Mouse (Mus musculus): ENCODE data around the gene Foxk1. TPM values are rescaled to one million over a fixed set of nuclear protein-coding genes. Genes with fewer than 3 reads are reported as not detected.

Gene Foxk1
- total and polyA plus RNA-seq, 2 experiments from 2014 or later = 1.8 to 9.5 TPM

DNA sequence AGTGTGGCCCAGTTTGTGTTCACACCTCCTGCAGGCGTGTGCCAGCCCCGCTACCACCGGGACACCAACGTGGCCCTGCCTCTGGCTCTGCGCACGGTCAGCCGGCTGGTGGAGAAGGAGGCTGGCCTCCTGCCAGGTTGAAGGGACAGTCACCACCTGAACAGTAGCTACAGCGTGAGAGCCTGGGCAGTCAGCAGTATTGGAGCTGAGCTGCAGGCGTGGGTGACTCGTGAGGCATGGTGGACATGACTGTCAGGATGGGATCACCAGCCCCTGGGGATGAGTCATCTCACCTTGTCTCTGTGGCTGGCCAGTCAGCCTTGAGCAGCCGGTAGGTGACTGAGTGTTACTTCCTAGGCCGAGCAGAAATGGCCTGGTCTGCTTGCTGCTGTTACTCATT is 76.0 kb downstream of the Foxk1 start:
- no peaks in the 10 kb centered on the region for H3K9me3 ChIP-seq (replicated peaks; ENCODE audit: control insufficient read depth, low read length)
- 0 out of 2 replicates have a peak, but pooled peaks have one; percentile 28 for ATAC-seq (ENCODE audit: insufficient read depth, low read depth)
- H3K27ac ChIP-seq (ENCODE audit: low read depth) = no peak overlapping the region
- no peak for DNase-seq (ENCODE audit: low spot score)
- TF ChIP-seq EP300 (IDR thresholded peaks at IDR 0.05; ENCODE audit: low read depth) (no peak), CTCF (IDR thresholded peaks at IDR 0.05; ENCODE audit: low read depth) (no peak)
- H3K4me2 ChIP-seq (ENCODE audit: low read depth, low read length) = no peak overlapping the region
- no peaks in the 10 kb centered on the region for H3K27me3 ChIP-seq (ENCODE audit: control insufficient read depth, insufficient read depth, low read length)
- H3K36me3 ChIP-seq (replicated peaks; ENCODE audit: control insufficient read depth, insufficient read depth, low read length) = peaks cover 3% of the 10 kb centered on the region; the same call in 1 of the 2 replicates
- WGBS = 52% methylated on average over 12 of the region's 12 CpGs
- H3K9ac ChIP-seq (replicated peaks; ENCODE audit: low read depth, low read length) = no peak overlapping the region
- no peak overlapping the region for H3K4me3 ChIP-seq (ENCODE audit: low read depth, low read length)
- H3K4me1 ChIP-seq (ENCODE audit: control insufficient read depth, insufficient read depth) = no peaks in the 10 kb centered on the region

DNA sequence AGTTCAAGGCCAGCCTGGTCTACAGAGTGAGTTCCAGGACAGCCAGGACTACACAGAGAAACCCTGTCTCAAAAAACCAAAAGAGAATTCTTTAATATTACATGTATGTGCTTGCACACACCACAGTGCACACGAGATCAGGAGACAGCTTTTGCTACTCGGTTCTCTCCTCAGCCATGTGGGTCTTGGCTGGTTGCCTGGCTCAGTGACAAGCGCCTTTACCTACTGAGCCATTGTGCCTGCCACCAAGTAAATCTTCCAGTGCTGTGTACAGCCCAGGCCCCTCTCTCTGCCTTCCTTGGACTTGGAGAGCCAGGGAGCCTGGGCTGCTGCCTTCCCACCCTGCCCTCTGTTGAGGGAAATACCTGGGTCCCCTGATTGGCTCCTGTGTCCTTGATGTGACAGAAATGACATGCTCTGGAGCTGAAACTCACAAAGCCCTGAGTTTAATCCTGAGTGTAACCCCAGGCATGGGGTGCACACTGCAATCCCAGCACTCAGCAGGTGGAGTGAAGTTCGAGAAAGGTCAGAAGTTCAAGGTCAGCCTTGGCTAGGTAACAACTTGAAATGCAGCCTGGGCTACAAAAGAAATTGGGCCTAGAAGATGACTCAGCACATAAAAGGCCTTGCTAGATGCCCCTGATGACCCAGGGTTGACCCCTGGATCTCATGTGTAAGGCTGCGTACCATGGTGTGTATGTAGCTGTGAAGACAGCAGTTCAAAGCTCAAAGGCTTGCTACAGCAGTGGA is 76.7 kb downstream of the Foxk1 start:
- DNase-seq (ENCODE audit: low spot score) (no peak), ATAC-seq (ENCODE audit: insufficient read depth, low read depth) (no peak)
- Histone ChIP-seq H3K27ac (ENCODE audit: low read depth) (no peak overlapping the region), H3K4me3 (ENCODE audit: low read depth, low read length) (no peak overlapping the region), H3K36me3 (replicated peaks; ENCODE audit: control insufficient read depth, insufficient read depth, low read length) (peaks cover 3% of the 10 kb centered on the region; the same call in 1 of the 2 replicates), H3K9me3 (replicated peaks; ENCODE audit: control insufficient read depth, low read length) (no peaks in the 10 kb centered on the region), H3K4me2 (ENCODE audit: low read depth, low read length) (no peak overlapping the region), H3K4me1 (ENCODE audit: control insufficient read depth, insufficient read depth) (no peaks in the 10 kb centered on the region), H3K9ac (replicated peaks; ENCODE audit: low read depth, low read length) (no peak overlapping the region), H3K27me3 (ENCODE audit: control insufficient read depth, insufficient read depth, low read length) (no peaks in the 10 kb centered on the region)
- 57% methylated on average over 5 of the region's 5 CpGs for WGBS
- no peak for TF ChIP-seq EP300 (IDR thresholded peaks at IDR 0.05; ENCODE audit: low read depth)

DNA sequence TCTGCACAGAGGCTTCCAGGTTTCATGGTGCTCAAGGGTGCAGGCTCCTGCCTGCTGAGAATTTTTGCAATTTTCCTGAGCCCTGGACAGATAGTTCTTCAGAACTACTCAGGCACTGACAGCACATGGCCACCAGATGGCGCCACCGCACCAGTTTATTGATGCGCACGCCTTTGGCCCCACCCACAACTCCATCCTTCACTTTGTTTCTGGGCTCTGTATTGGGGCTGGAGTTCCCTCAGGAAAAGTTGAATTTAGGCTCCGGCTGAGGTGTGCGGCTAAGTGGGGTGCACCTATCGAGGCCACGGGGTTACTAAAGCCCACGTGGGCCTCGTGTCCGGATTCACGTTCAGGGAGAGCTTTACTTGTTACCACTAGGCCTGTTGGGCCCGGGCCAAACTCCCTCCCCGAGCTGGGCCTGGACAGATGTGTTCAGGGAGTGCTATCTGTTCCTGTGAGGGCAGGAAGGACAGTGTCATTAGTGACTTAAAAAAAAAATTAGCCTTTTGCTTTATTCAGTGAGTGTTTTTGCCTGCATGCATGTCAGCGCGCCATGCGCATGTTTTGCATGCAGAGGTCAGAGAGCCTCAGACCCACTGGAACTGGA is 77.6 kb downstream of the Foxk1 start:
- peak; percentile 75 for ATAC-seq (ENCODE audit: insufficient read depth, low read depth)
- peak; percentile 87 for TF ChIP-seq CTCF (IDR thresholded peaks at IDR 0.05; ENCODE audit: low read depth)
- TF ChIP-seq EP300 (IDR thresholded peaks at IDR 0.05; ENCODE audit: low read depth) = no peak
- DNase-seq (ENCODE audit: low spot score) = peak; percentile 76
- H3K9me3 ChIP-seq (replicated peaks; ENCODE audit: control insufficient read depth, low read length) = no peaks in the 10 kb centered on the region
- no peaks in the 10 kb centered on the region for H3K27me3 ChIP-seq (ENCODE audit: control insufficient read depth, insufficient read depth, low read length)
- H3K36me3 ChIP-seq (replicated peaks; ENCODE audit: control insufficient read depth, insufficient read depth, low read length) = peaks cover 2% of the 10 kb centered on the region; the same call in 1 of the 2 replicates
- peak overlapping the region; percentile 40 for H3K4me2 ChIP-seq (ENCODE audit: low read depth, low read length)
- no peak overlapping the region for H3K4me3 ChIP-seq (ENCODE audit: low read depth, low read length)
- no peak overlapping the region for H3K27ac ChIP-seq (ENCODE audit: low read depth)
- H3K4me1 ChIP-seq (ENCODE audit: control insufficient read depth, insufficient read depth) = no peaks in the 10 kb centered on the region
- H3K9ac ChIP-seq (replicated peaks; ENCODE audit: low read depth, low read length) = no peak overlapping the region
- WGBS = 27% methylated on average over 17 of the region's 17 CpGs

DNA sequence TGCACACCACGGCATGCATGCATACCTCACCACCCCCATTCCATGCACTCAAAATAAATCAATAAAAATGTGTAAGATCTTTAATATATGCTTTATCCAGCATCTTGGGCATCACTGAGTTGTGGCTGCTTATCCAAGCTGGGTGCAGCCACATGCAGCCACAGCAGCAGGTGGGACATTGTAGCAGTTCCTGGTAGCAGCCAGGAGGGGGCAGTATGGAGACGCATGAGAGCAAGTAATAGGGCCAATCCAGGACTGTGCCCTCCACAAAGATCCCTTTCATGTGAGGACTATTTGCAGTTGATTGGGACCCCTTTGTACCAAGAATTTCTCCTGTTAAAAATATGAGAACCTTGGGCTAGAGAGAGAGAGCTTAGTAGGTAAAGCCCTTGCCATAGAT is 81.2 kb downstream of the Foxk1 start:
- Histone ChIP-seq H3K9me3 (replicated peaks; ENCODE audit: control insufficient read depth, low read length) (no peaks in the 10 kb centered on the region), H3K4me3 (ENCODE audit: low read depth, low read length) (no peak overlapping the region), H3K4me2 (ENCODE audit: low read depth, low read length) (no peak overlapping the region), H3K4me1 (ENCODE audit: control insufficient read depth, insufficient read depth) (no peaks in the 10 kb centered on the region), H3K9ac (replicated peaks; ENCODE audit: low read depth, low read length) (no peak overlapping the region), H3K27ac (ENCODE audit: low read depth) (no peak overlapping the region), H3K36me3 (replicated peaks; ENCODE audit: control insufficient read depth, insufficient read depth, low read length) (no peaks in the 10 kb centered on the region), H3K27me3 (ENCODE audit: control insufficient read depth, insufficient read depth, low read length) (no peaks in the 10 kb centered on the region)
- DNase-seq (ENCODE audit: low spot score) = no peak
- no peak for ATAC-seq (ENCODE audit: insufficient read depth, low read depth)
- 56% methylated on average over 2 of the region's 2 CpGs for WGBS
- peak; percentile 34 for TF ChIP-seq CTCF (IDR thresholded peaks at IDR 0.05; ENCODE audit: low read depth)
- no peak for TF ChIP-seq EP300 (IDR thresholded peaks at IDR 0.05; ENCODE audit: low read depth)

DNA sequence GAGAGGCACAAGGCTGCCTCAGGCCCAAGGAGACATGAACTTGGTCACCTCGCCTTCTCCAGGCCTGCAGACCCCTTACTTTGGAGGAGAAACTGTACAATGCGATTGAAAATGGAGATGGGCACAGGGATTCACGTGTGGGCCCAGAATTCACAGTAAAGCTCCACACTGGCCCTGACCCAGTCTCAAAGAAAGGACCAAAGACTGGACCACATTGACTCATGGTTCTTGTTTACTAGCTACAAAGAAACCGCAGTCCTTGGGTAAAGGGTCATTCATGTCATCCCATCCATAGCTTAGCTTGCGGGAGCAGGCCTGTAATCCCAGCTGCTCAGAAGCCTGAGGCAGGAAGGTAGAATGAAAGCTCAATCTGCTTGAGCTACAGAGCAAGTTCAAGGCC is 82.3 kb downstream of the Foxk1 start:
- H3K9ac ChIP-seq (replicated peaks; ENCODE audit: low read depth, low read length) = no peak overlapping the region
- no peaks in the 10 kb centered on the region for H3K9me3 ChIP-seq (replicated peaks; ENCODE audit: control insufficient read depth, low read length)
- H3K4me1 ChIP-seq (ENCODE audit: control insufficient read depth, insufficient read depth) = no peaks in the 10 kb centered on the region
- no peaks in the 10 kb centered on the region for H3K36me3 ChIP-seq (replicated peaks; ENCODE audit: control insufficient read depth, insufficient read depth, low read length)
- H3K27me3 ChIP-seq (ENCODE audit: control insufficient read depth, insufficient read depth, low read length) = no peaks in the 10 kb centered on the region
- H3K4me3 ChIP-seq (ENCODE audit: low read depth, low read length) = no peak overlapping the region
- no peak for TF ChIP-seq EP300 (IDR thresholded peaks at IDR 0.05; ENCODE audit: low read depth)
- no peak for TF ChIP-seq CTCF (IDR thresholded peaks at IDR 0.05; ENCODE audit: low read depth)
- ATAC-seq (ENCODE audit: insufficient read depth, low read depth) (no peak), DNase-seq (ENCODE audit: low spot score) (no peak)
- 92% methylated on average over 5 of the region's 5 CpGs for WGBS
- no peak overlapping the region for H3K4me2 ChIP-seq (ENCODE audit: low read depth, low read length)
- no peak overlapping the region for H3K27ac ChIP-seq (ENCODE audit: low read depth)
